ENCODE assay signal across 11 mouse cellular contexts in genomic region chr2:145769964-145770363, GRCm38 (mm10).
A peak's percentile ranks its signal among the peaks of the same experiment; 100 is the strongest.
DNase-seq lines count a peak whose midpoint lies in the region; ATAC-seq and TF ChIP-seq lines count a peak whose summit lies in the region.
"Had no signal": no experiment of that assay in that cellular context is flagged by ENCODE, and none has a peak within 500 bp of the region (broad histone marks: within the 10 kb centered on the region; RNA-seq: fewer than 3 reads in every experiment).

No protein-coding gene starts in this region.

- DNase-seq in heart, postnatal 0 days (ENCODE audit: low spot score) = no peak
- DNase-seq in heart, postnatal 14 days = no peak
- peak; percentile 72 for DNase-seq in Muller cell, postnatal 12 days (ENCODE audit: inconsistent ontology term)
- DNase-seq in embryonic facial prominence, embryonic 10.5 days (ENCODE audit: low spot score) = no peak
- no peak for DNase-seq in MN1 (ENCODE audit: low spot score)
- no peak for DNase-seq in spleen, adult 18-20 months
- DNase-seq: thymus, adult 18-20 months had no signal

- H3K9ac ChIP-seq in heart, postnatal 0 days (replicated peaks; ENCODE audit: low read depth, low read length) = 0 out of 2 replicates have a peak overlapping the region, but pooled peaks have one; percentile 33
- no peak overlapping the region for H3K9ac ChIP-seq in hindbrain, embryonic 16.5 days (ENCODE audit: low read depth, low read length)

- intact Hi-C loops in heart, postnatal 14 days (cut with DNase I) = no loop called here

- peaks cover 16% of the 10 kb centered on the region for H3K4me1 ChIP-seq in heart, postnatal 0 days (ENCODE audit: control insufficient read depth, insufficient read depth)
- peaks cover 14% of the 10 kb centered on the region for H3K4me1 ChIP-seq in embryonic facial prominence, embryonic 10.5 days
- peaks cover 8% of the 10 kb centered on the region for H3K4me1 ChIP-seq in hindbrain, embryonic 16.5 days (ENCODE audit: control insufficient read depth, insufficient read depth, low read depth, low read length)

- 22% methylated on average over 10 of the region's 10 CpGs for WGBS in heart, postnatal 0 days
- WGBS in embryonic facial prominence, embryonic 10.5 days = 39% methylated on average over 10 of the region's 10 CpGs
- WGBS in hindbrain, embryonic 16.5 days = 15% methylated on average over 10 of the region's 10 CpGs

- no peak overlapping the region for H3K4me3 ChIP-seq in heart, postnatal 0 days (ENCODE audit: low read depth, low read length)
- H3K4me3 ChIP-seq in embryonic facial prominence, embryonic 10.5 days = no peak overlapping the region
- no peak overlapping the region for H3K4me3 ChIP-seq in hindbrain, embryonic 16.5 days (ENCODE audit: low read length)

- H3K9me3 ChIP-seq in heart, postnatal 0 days (replicated peaks; ENCODE audit: control insufficient read depth, low read length) = no peaks in the 10 kb centered on the region
- no peaks in the 10 kb centered on the region for H3K9me3 ChIP-seq in embryonic facial prominence, embryonic 10.5 days
- no peaks in the 10 kb centered on the region for H3K9me3 ChIP-seq in hindbrain, embryonic 16.5 days (ENCODE audit: control insufficient read depth, low read length)

- no peak for TF ChIP-seq CTCF in heart, postnatal 0 days (IDR thresholded peaks at IDR 0.05; ENCODE audit: low read depth)

- no peaks in the 10 kb centered on the region for H3K36me3 ChIP-seq in heart, postnatal 0 days (replicated peaks; ENCODE audit: control insufficient read depth, insufficient read depth, low read length)
- no peaks in the 10 kb centered on the region for H3K36me3 ChIP-seq in embryonic facial prominence, embryonic 10.5 days (replicated peaks)
- H3K36me3 ChIP-seq in hindbrain, embryonic 16.5 days (ENCODE audit: control insufficient read depth, insufficient read depth, low read length) = no peaks in the 10 kb centered on the region

- no peak overlapping the region for H3K27ac ChIP-seq in heart, postnatal 0 days (ENCODE audit: low read depth)
- peak overlapping the region; percentile 48; the same call in 1 of the 2 replicates for H3K27ac ChIP-seq in embryonic facial prominence, embryonic 10.5 days (replicated peaks)
- no peak overlapping the region for H3K27ac ChIP-seq in hindbrain, embryonic 16.5 days (ENCODE audit: low read depth, low read length)

- 0 out of 2 replicates have a peak overlapping the region, but pooled peaks have one; percentile 21 for H3K4me2 ChIP-seq in heart, postnatal 0 days (ENCODE audit: low read depth, low read length)
- peak overlapping the region; percentile 20; the same call in 1 of the 2 replicates for H3K4me2 ChIP-seq in hindbrain, embryonic 16.5 days (ENCODE audit: low read length)

- no peaks in the 10 kb centered on the region for H3K27me3 ChIP-seq in heart, postnatal 0 days (ENCODE audit: control insufficient read depth, insufficient read depth, low read length)
- 0 out of 2 replicates have a peak, but pooled peaks cover 3% of the 10 kb centered on the region for H3K27me3 ChIP-seq in embryonic facial prominence, embryonic 10.5 days (replicated peaks; ENCODE audit: low read depth, poor library complexity, severe bottlenecking)
- H3K27me3 ChIP-seq in hindbrain, embryonic 16.5 days (replicated peaks; ENCODE audit: control insufficient read depth, insufficient read depth, low read length) = no peaks in the 10 kb centered on the region
- H3K27me3 ChIP-seq: CH12.LX had no signal

- TF ChIP-seq EP300 in heart, postnatal 0 days (IDR thresholded peaks at IDR 0.05; ENCODE audit: low read depth) = no peak

- peak; percentile 8; the same call in 1 of the 2 replicates for ATAC-seq in heart, postnatal 0 days (ENCODE audit: insufficient read depth, low read depth)
- ATAC-seq in hindbrain, embryonic 16.5 days = peak; percentile 48; the same call in 1 of the 2 replicates
- ATAC-seq in erythroid progenitor cell, adult 5-6 weeks (replicated peaks; ENCODE audit: low FRiP score, poor library complexity, severe bottlenecking) = no peak
- ATAC-seq: inflammation-experienced regulatory T-cells, adult 6 months had no signal
